Mouse (Mus musculus) kidney, postnatal 0 days (tissue): ENCODE results near the gene Rtraf. TPM values are rescaled to one million over a fixed set of nuclear protein-coding genes. Genes with fewer than 3 reads are reported as not detected.

ENCODE experiments used
- ATAC-seq: fragments of 200-750 bp; cut with Nextera tagmentation; replicated peaks from 2 replicates; pipeline ENCODE4 v1.8.0; 2017; ENCODE audit warnings: low read depth, moderate number of reproducible peaks, moderate TSS enrichment, moderate library complexity; ENCODE audit not compliant: low FRiP score
- DNase-seq: peaks from one replicate; pipeline ENCODE4 v3.0.0-alpha.2; 2016; ENCODE audit warnings: low spot score
- H3K27ac ChIP-seq: fragments of 300-500 bp; sonication (generic); 2 replicates; pipeline ENCODE4 v1.5.1; 2014; ENCODE audit warnings: mild to moderate bottlenecking
- H3K27me3 ChIP-seq: fragments of 300-500 bp; sonication (generic); 2 replicates; pipeline ENCODE4 v1.6.1; 2014; ENCODE audit warnings: low read length, mixed read lengths; ENCODE audit not compliant: insufficient read depth
- H3K36me3 ChIP-seq: fragments of 300-500 bp; sonication (generic); 2 replicates; pipeline ENCODE4 v1.6.1; 2014; ENCODE audit warnings: low read length, mixed read lengths; ENCODE audit not compliant: insufficient read depth
- H3K4me1 ChIP-seq: fragments of 300-500 bp; sonication (generic); replicated peaks from 2 replicates; pipeline ENCODE4 v1.6.1; 2014; ENCODE audit warnings: antibody characterized with exemption, low read length, mixed read lengths; ENCODE audit not compliant: insufficient read depth
- H3K4me2 ChIP-seq: fragments of 300-500 bp; sonication (generic); 2 replicates; pipeline ENCODE4 v1.6.1; 2014; ENCODE audit warnings: mild to moderate bottlenecking, low read length, moderate library complexity, mixed read lengths
- H3K4me3 ChIP-seq: fragments of 300-500 bp; sonication (generic); replicated peaks from 2 replicates; pipeline ENCODE4 v1.5.1; 2014; ENCODE audit warnings: low read depth, low read length
- H3K9ac ChIP-seq: fragments of 300-500 bp; sonication (generic); 2 replicates; pipeline ENCODE4 v1.6.1; 2014; ENCODE audit warnings: low read depth, low read length
- H3K9me3 ChIP-seq: fragments of 300-500 bp; sonication (generic); replicated peaks from 2 replicates; pipeline ENCODE4 v1.6.1; 2016; ENCODE audit warnings: low read length, inconsistent platforms, mixed read lengths
- CTCF ChIP-seq: IDR thresholded peaks from 2 replicates; pipeline ENCODE4 v1.5.1; 2016; ENCODE audit warnings: antibody characterized with exemption, low read depth, mild to moderate bottlenecking, moderate library complexity
- WGBS: fragments of 180-500 bp; shearing (Covaris S2); extraction: QIAGEN DNeasy Blood & Tissue Kit; methylation state at CpG from one replicate; pipeline ENCODE4 v1.1.7; 2014; 5-methylcytosine and 5-hydroxymethylcytosine counted together
- polyA plus RNA-seq: library from polyadenylated mRNA; unstranded; fragments of >200 nt; fragmentation: Nextera tagmentation; extraction: Ambion mirVana; gene quantifications from 2 replicates; pipeline ENCODE4 v1.2.1, GENCODE M21; 2015

The Rtraf gene
- polyA plus RNA-seq, 1 experiment from 2014 or later = 246 TPM

- Histone ChIP-seq H3K9me3 (no peaks in the 10 kb centered on the region), H3K4me3 (no peak overlapping the region), H3K27me3 (no peaks in the 10 kb centered on the region), H3K9ac (no peak overlapping the region), H3K4me2 (no peak overlapping the region), H3K27ac (no peak overlapping the region), H3K4me1 (0 out of 2 replicates have a peak, but pooled peaks cover 7% of the 10 kb centered on the region), H3K36me3 (peaks cover 17% of the 10 kb centered on the region; the same call in 1 of the 2 replicates)
- no peak for DNase-seq
- WGBS = 97% methylated on average over 5 of the region's 5 CpGs
- no peak for TF ChIP-seq CTCF
- no peak for ATAC-seq
These were observed 1.9 kb downstream of the Rtraf start for GRCm38 (mm10) chr14:19821686-19822085.

- Histone ChIP-seq H3K4me1 (0 out of 2 replicates have a peak, but pooled peaks cover 6% of the 10 kb centered on the region), H3K27ac (no peak overlapping the region), H3K36me3 (peaks cover 45% of the 10 kb centered on the region), H3K4me3 (no peak overlapping the region), H3K9ac (no peak overlapping the region), H3K4me2 (no peak overlapping the region), H3K27me3 (no peaks in the 10 kb centered on the region), H3K9me3 (no peaks in the 10 kb centered on the region)
- peak; percentile 97 for TF ChIP-seq CTCF
- ATAC-seq = no peak
- WGBS = 5% methylated on average over 1 of the region's 1 CpGs
- DNase-seq = peak; percentile 89
These were observed 5.7 kb downstream of the Rtraf start for GRCm38 (mm10) chr14:19817949-19818348.

DNA sequence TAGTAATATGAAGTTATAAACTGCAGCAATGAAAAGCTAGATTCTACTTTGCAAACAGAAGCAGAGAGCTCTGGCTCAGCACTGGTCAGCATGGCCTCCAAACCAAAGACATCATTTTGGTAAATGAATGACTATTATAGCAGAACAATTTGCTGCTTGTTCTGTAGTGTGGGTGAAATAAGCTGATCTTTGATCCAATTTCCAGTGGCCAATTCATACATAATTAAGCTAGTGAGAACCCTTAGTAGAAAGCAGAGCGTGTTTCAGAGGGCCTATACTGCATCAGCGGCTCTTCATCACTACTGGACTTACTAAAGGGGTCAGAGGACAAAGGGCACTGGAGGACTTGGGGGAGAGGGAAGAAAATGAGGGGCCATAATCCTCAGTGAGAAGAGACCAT lies 10.6 kb downstream of the Rtraf start:
- no peak overlapping the region for H3K27ac ChIP-seq
- no peaks in the 10 kb centered on the region for H3K4me1 ChIP-seq
- H3K4me2 ChIP-seq = no peak overlapping the region
- no peaks in the 10 kb centered on the region for H3K9me3 ChIP-seq
- TF ChIP-seq CTCF = no peak
- H3K4me3 ChIP-seq = no peak overlapping the region
- H3K27me3 ChIP-seq = no peaks in the 10 kb centered on the region
- no peak for DNase-seq
- H3K36me3 ChIP-seq = peaks cover 51% of the 10 kb centered on the region
- ATAC-seq = no peak
- H3K9ac ChIP-seq = no peak overlapping the region
- WGBS = 87% methylated on average over 2 of the region's 2 CpGs

GRCm38 (mm10) chr14:19809934-19810333 lies 13.7 kb downstream of the Rtraf start:
- no peak for TF ChIP-seq CTCF
- WGBS = 75% methylated on average over 10 of the region's 10 CpGs
- Histone ChIP-seq H3K36me3 (peaks cover 49% of the 10 kb centered on the region), H3K4me3 (no peak overlapping the region), H3K27me3 (no peaks in the 10 kb centered on the region), H3K4me2 (no peak overlapping the region), H3K27ac (no peak overlapping the region), H3K9ac (no peak overlapping the region), H3K4me1 (no peaks in the 10 kb centered on the region), H3K9me3 (no peaks in the 10 kb centered on the region)
- no peak for DNase-seq
- ATAC-seq = no peak

- H3K4me3 ChIP-seq = no peak overlapping the region
- no peak overlapping the region for H3K9ac ChIP-seq
- H3K4me1 ChIP-seq = no peaks in the 10 kb centered on the region
- peaks cover 37% of the 10 kb centered on the region for H3K36me3 ChIP-seq
- ATAC-seq (no peak), DNase-seq (no peak)
- H3K9me3 ChIP-seq = no peaks in the 10 kb centered on the region
- no peak overlapping the region for H3K27ac ChIP-seq
- no peak overlapping the region for H3K4me2 ChIP-seq
- no peak for TF ChIP-seq CTCF
- H3K27me3 ChIP-seq = no peaks in the 10 kb centered on the region
- 97% methylated on average over 2 of the region's 2 CpGs for WGBS
These were observed 15.8 kb downstream of the Rtraf start for GRCm38 (mm10) chr14:19807858-19808257.

DNA sequence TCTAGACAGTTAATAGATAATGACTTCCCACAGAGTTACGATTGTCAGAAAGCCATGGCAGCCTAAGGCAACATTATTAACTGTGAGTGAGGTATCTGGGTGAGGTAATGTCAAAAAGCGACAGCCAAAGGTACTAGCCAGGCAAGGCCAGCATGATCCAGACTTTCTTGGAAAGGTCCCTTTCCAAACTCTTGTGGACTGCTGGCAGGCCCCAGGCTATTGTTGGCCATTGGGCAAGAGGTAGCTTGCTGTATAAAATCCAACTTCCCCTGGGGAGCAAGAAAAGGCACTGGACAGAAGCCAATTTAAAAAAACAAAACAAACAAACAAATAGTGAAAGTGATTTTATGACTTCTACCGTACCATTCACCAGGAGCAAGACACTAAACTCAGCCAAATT lies 16.3 kb downstream of the Rtraf start:
- TF ChIP-seq CTCF = no peak
- H3K4me3 ChIP-seq = no peak overlapping the region
- no peaks in the 10 kb centered on the region for H3K9me3 ChIP-seq
- no peak overlapping the region for H3K9ac ChIP-seq
- H3K4me2 ChIP-seq = no peak overlapping the region
- peaks cover 33% of the 10 kb centered on the region for H3K36me3 ChIP-seq
- no peaks in the 10 kb centered on the region for H3K27me3 ChIP-seq
- no peaks in the 10 kb centered on the region for H3K4me1 ChIP-seq
- H3K27ac ChIP-seq = no peak overlapping the region
- DNase-seq = no peak
- 70% methylated on average over 3 of the region's 3 CpGs for WGBS
- ATAC-seq = no peak

- ATAC-seq (no peak), DNase-seq (no peak)
- 79% methylated on average over 10 of the region's 10 CpGs for WGBS
- Histone ChIP-seq H3K9me3 (no peaks in the 10 kb centered on the region), H3K4me2 (no peak overlapping the region), H3K4me3 (no peak overlapping the region), H3K36me3 (peaks cover 35% of the 10 kb centered on the region), H3K4me1 (no peaks in the 10 kb centered on the region), H3K27me3 (no peaks in the 10 kb centered on the region), H3K27ac (no peak overlapping the region), H3K9ac (no peak overlapping the region)
- TF ChIP-seq CTCF = no peak
These were observed 20.0 kb downstream of the Rtraf start for GRCm38 (mm10) chr14:19803623-19804022.
